Mouse (Mus musculus): ENCODE results near the gene Kcnn4. TPM values are rescaled to one million over a fixed set of nuclear protein-coding genes. Genes with fewer than 3 reads are reported as not detected.

The Kcnn4 gene
- total RNA-seq (2021), result 1 to 10 TPM; 1.0 to 3.3 TPM
- long read RNA-seq, experiment 1, transcript Kcnn4-202 (9 exons, 1,945 nt), result major isoform, 7 of 8 reads
- long read RNA-seq, experiment 1, partial matches to known transcripts, result 0 of 8 reads
- long read RNA-seq, experiment 1, other reads (novel, unspliced or antisense), result 1 of 8 reads
- long read RNA-seq, experiment 2, partial matches to known transcripts, result 0 of 3 reads
- long read RNA-seq, experiment 2, other reads (novel, unspliced or antisense), result 0 of 3 reads

DNA sequence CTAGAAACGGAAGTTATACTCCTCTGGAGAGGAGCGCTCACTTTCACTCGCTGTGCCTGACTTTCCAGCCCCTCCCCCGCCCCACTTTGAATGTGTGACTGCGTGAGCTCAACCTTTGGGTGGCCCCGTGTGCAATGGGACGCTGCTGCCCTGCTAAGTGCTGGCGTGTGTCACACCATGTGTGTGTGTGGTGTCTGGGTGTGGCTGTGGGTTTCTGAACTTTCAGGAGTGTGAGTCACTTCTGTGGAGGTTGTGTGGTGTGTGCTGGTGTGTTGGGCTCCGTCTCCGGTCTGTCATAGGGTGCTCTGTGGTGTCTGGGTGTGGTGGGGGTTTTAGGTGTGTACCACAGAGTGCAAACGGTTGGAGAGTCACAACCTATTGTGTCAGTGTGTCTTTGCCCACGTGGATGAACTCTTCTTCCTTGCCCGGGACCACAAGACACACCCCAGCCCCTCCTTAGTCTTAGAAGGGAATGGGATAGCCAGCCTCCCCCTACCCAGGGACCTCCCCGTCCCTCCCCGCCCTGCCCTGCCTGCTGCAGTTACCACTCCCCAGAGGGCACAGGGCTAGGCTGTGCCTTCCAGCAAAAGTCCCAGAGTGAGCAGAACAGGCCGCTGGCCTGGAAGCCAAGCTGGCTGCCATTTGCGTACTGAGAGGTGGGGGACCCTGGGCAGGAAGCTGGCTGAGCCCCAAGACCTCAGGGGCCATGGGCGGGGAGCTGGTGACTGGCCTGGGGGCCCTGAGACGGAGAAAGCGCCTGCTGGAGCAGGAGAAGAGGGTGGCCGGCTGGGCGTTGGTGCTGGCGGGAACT is at the start of gene Kcnn4:
TSS of gene Kcnn4 (plus strand) at position 533 of the 811 bp plus-strand sequence.
- no peak for DNase-seq
- intact Hi-C loops (cut with DNase I), result no loop called here

DNA sequence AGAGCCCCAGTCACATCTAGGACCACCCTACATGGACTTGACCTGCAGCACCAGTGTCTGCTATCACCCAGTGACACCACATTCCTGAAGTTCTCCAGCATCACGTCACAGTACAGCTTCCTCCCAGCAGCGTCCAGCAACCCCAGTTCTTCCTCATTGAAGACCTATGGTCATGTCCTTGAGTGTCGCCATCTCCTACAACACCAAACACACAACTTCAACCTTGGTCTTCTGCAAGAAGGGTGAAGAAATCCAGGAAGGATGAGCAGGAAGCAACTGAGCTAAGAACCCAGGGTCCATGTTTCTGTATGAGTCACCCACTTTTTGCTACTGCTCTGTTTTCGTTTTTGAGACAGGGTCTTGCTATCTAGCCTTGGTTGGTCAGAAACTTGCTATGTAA is 47.5 kb upstream of the Kcnn4 start:
- intact Hi-C loops (cut with DNase I), result no loop called here
- DNase-seq, result no peak

DNA sequence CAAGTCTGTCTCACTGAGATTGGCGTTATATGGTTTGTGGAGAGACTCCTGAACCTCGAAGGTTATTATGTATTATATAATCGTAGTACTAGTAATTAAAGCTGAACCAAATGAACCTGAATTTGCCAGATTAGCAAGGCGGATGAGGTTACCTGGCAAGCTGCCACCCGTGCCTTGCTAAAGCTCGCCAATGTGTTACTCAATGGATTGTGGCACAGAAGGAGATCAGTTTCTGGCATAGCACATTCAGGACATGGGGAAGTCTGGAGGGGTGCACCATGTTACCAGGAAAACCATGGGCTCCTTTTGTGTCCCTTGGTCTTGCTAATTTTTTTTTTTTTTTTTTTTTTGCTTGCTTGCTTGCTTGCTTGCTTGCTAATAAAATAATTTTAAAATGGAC is 44.9 kb upstream of the Kcnn4 start:
- intact Hi-C loops (cut with DNase I), result no loop called here
- DNase-seq, result no peak

DNA sequence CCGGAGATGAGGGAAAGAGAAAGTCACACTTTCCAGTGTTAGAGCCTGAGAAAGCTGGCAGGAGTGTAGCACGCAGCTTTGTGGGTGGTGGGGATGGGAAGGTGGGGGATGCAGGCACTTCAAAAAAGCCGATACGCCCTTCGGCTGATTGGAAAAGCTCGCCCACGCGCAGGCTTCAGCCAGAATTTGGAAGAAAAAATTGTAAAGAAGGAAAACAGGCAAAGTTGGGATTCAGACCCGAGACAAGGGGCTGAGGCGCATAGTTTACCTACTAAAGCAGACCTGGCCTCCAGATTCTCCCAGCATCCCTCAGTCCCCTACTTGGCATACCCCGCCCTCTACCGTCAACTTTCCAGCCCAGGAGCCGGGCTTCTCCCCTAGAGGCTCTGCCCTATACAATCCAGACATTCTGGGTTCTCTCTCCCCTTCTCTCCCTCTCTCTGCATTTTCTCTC is 44.4 kb upstream of the Kcnn4 start:
- intact Hi-C loops (cut with DNase I), result no loop called here
- no peak for DNase-seq

DNA sequence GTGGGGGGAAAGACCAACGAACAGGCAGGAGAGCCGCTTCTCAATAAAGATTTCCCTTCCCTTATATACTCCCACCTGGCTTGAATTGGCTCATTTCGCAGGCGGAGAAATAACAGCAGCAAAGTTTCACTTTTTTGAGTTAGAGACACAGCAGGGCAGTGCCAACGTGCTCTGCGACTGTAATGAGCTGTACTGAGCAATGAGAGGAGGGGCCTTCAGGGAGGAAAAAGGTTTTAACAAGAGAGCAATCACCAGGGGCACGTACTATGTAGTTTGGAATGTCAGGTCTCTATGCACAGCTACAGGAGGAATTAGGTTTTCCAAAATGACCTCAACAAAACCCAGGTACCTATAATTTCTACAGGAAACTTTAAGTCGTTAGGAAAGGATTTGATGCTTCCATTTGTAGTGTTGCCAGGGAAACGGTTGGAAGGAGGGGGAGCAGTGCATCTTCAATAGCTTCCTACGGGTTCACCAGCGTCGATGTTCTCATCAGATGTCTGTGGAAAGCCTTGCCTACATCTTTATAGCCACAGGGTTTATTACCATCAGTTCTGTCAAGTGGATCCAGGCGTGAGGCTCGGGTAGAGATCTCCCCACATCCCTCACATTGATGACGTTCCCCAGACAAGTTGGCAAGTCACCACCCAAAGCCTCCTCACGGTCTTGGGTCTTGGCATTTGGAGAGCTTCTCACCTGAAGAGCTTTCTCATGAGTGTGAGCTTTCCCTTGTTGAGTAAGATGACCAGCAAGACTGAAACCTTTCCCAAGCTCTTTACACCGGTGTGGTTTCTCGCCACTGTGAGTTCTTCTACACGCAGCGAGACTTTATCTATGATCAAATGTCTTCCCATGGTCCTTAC is 43.6 kb upstream of the Kcnn4 start:
- no peak for DNase-seq
- intact Hi-C loops (cut with DNase I), result no loop called here

DNA sequence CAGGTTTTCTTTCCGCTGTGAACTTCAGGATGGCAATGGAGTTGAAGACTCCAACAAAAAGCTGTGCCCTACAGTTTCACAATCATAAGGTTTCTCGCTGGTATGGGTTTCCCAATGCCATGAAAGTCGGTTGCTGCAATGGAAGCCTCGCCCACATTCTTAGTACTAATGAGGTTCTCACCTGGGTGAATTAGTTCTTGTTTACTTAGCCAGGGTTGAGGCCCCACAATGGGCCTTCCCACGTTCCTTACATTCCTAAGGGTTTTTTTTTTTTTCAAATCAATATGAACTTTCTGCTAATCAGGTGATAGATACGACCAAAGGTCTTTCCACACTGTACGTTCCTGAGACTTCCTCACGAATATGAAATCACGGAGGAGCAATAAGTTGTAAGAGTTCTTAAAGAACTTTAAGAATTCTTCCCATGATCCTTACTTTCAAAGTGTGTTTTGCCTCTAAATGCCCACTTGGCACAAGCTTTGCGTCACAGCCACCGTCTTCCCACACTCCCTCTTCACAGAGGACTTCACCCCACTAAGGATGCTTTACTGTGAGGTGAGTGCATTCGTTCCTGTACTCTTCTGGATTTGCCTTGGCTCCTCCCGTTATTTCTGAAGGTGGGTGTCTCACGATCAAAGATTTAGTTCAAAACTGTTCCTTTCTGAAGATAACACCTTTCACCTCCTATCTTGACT is 42.6 kb upstream of the Kcnn4 start:
- intact Hi-C loops (cut with DNase I), result no loop called here
- DNase-seq, result no peak

DNA sequence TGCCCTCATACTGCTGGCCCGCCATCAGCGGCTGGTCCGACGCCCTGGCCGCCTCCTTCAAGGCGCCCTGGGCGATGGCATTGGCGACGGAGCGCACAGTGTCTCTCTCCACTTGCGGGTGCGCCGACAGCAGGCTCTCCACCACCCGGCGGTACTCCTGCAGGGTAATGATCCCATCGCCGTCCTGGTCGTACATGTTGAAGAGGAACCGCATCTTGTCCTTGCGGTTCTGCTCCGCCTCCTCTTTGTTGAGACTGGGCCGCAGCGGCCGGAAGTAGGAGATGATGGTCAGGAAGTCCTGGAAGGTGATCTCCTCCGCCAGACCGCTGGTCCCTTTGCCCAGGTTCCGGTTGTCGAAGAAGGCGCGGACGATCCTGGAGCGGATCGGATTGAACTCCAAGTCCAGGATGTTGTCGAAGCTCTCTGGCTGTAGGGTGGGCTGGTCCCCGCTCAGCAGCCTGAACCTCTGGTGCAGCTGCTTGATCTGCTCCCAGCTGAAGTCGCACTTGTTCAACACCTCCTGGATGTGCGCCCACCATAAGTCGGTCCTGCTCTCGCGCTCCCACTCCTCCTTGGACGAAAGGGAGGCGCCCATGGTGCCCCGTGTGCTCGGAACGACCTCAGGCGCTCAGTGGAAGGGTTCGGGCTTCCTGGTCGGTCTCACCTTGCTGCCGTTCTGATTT is 36.6 kb upstream of the Kcnn4 start, which contains the start of gene Tescl:
TSS of gene Tescl (minus strand) at position 633 of the 683 bp plus-strand sequence.
- DNase-seq, result no peak
- intact Hi-C loops (cut with DNase I), result no loop called here

DNA sequence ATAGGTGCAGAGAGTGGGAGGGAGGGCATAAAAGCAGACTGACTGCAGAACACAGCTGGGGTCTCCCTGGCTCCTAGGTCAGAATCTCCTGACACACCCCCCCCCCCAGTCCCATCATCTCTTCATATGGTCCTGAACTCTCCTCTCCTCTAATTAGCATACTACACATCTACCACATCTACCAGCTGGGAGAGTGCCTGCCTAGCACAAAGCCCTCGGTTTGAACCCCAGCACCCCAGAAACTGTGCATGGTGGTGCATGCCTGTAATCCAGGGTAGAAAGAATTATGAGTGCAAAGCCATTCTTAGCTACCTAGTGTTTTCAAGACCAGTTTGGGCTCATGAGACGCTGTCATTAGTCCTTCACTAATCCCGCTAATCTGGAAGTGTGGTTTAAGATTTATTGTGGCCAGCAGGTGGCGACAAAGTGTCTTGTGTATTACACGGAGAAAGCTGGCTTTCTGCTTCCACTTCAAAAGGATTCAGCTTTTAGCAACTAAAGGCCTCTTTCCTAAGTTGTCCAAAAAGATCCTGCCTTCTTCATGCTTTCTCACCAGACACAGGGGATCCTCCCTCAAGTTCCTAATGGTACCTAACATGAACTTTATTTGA is 34.3 kb upstream of the Kcnn4 start:
- intact Hi-C loops (cut with DNase I), result loop anchor here (1.0 to 2.0 kb wide), 2 partner anchors 49 to 71 kb away; no protein-coding TSS in a partner anchor

DNA sequence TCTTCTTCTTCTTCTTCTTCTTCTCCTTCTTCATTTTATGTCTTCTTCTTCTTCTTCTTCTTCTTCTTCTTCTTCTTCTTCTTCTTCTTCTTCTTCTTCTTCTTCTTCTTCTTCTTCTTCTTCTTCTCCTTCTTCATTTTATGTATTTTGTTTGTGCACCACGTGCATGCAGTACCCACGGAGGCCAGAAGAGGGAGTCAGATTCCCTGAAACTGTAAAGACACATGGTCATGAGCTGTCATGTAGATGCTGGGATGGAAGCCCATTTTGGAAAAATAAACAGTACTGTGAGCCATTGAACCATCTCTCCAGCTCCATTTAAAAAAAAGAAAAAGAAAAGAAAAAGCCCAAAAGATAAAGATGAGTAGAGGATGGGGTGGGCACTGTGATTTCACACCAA is 31.8 kb upstream of the Kcnn4 start:
- no peak for DNase-seq
- intact Hi-C loops (cut with DNase I), result no loop called here

More for the DNA sequence above, 34.3 kb upstream of the Kcnn4 start:
- DNase-seq, result peak; percentile 62 to 80

DNA sequence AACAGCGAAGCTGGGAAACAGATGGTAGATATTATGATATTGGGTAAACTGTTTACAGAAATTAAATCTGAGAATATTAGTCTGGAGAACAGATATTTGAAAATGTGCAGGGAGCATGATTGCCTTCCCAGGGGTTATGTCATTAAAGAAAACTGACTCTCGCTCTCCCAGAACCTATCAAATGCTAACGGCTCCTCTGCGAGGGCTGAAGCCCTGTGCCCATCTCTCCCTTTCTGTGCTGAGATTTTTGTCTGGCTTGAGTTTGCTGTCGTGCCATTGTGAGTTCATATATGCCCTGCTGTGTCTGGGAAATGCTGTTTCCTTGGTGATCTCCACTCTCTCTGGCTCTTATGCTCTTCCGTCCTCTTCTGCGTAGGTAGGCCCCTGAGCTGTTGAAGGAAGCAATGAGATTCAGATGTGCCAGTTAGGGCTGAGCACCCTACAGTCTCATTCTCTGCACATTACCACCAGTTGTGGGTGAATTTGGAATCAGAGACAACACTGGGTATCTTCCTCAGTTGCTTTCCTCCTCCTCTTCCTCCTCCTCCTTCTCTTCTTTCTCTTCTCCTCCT is 26.3 kb upstream of the Kcnn4 start:
- DNase-seq, result no peak
- intact Hi-C loops (cut with DNase I), result no loop called here

DNA sequence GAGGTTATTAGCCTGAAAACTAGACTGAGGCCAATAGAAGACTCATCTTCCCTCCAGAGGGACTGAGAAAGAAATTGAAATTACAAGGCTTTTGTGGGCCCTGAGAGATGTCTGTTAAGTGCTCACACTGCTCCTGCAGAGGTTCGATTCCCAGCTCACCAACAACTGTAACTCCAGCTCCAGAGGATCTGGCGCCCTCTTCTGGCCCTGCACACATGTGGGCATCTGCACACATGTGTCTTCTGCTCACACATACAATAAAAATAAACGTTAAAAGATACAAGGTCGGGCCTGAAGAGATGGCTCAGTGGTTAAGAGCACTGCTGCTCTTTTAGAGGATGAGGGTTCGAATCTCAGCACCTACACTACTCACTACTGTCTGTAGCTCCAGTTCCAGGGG is 23.6 kb upstream of the Kcnn4 start:
- DNase-seq, result no peak
- intact Hi-C loops (cut with DNase I), result no loop called here

DNA sequence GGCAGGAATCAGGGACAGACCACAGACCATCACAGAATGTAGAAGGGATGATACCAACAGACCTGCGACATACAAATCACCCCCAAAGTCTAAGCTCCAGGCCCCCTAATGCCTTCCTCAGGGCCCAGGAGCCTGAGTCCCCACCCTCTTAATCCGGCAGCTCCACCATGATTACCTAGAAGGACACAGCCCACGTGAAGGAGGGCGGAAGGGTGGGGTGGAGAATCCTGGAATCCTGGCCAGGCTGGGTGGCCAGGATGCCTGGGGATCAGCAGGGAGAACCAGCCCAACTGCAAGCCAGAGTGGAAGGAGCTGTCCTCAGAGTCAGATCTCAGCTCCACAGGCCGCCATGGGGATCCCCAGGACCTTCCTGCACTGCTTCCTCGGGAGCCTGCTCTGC is 21.2 kb upstream of the Kcnn4 start, which contains the start of gene Lypd5:
TSS of gene Lypd5 (plus strand) at position 301 of the 400 bp plus-strand sequence.
- DNase-seq, result no peak
- intact Hi-C loops (cut with DNase I), result no loop called here

DNA sequence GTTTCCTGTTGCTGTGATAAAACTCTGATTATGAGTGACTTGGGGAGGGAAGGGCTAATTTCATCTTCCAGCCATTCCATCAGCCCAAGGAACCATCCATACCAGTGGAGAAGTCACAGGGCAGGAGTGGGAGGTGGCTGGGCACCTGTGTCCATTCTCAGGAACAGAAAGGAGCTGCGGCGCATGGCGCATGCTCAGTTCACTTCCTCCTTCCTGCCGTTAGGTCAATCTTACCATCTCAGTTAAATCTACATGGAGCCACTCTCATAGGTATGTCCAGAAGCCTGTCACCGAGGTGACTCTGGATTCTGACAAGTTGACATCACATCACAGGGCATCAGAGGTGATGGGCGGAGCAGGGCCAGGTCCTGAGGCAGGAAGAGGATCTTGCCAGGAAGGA is 14.4 kb upstream of the Kcnn4 start:
- intact Hi-C loops (cut with DNase I), result no loop called here
- DNase-seq, result no peak

DNA sequence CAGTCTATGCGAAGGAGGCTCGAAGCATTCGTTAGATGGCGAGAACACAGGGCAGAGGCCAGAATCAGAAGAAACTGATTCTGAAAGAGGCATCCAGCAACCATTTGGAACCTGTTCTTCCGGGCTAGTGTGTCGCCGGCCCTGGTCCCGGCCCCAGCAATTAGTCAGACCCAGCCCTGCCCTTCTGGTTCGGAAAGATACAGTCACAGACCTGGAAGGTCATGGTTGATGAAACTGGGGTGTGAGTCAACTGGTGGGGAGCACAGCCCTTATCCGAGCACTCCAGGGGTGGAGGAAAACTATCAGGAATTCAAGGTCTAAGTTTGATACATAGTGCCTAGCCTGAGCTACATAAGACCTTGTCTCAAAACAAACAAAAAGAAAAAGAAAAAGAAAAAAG is 14.0 kb upstream of the Kcnn4 start:
- intact Hi-C loops (cut with DNase I), result no loop called here

DNA sequence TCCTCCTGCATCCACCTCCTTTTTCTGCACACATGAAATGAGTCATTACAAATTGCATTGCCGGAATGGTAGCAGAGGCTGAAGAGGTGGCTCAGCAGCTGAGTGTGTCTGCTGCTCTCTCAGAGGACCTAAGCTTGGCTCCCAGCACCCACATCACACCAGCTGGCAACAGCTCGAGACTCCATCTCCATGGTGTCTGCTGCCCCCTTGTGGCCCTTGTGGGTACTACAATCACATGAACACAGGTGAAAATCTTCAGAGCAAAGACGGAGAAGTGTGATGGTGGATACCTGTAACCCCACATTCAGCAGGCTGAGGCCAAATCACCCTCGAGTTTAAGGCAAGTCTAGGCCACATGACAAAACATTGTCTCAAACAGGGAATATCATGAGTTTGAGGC is 12.2 kb upstream of the Kcnn4 start:
- intact Hi-C loops (cut with DNase I), result no loop called here
- no peak for DNase-seq

More for the DNA sequence above, 14.0 kb upstream of the Kcnn4 start:
- no peak for DNase-seq

DNA sequence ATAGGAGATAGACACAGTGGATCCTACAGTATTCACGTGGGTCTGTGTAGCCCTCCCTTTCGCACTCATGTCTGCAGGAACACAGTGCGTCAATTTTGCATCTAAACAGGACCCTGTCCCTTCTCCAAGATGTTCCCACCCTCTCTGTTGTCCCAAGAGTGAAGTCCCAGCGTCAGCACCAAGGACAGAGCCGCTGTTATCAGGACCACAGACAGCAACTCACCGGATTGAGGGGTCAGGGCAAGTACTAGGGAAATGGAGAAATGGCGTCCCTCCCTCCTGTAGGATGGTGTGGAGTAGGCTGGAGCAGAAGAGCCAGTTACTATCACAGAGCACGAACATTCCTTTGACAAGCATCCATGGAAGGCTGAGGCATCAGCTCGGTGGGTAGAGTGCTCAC is 10.8 kb upstream of the Kcnn4 start:
- DNase-seq, result peak; percentile 28 to 66
- intact Hi-C loops (cut with DNase I), result no loop called here

DNA sequence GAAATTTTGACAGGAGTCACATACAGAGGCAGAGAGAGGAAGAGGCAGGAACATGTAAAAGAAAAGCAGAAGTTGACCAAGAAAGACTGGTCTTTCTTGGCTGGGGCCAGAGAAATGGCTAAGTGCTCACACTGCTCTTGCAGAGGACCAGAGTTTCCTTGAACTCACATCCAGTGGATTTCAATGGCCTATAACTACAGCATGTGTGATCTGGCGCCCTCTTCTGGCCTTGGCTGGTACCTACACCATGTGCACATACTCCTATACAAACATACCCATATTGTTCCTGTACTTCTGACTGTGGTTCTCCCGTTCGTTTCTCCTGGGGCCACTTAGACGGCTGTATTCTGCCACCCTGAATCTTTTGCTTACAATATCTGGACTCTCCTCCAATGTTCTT is 9.1 kb upstream of the Kcnn4 start:
- intact Hi-C loops (cut with DNase I), result no loop called here
- no peak for DNase-seq

DNA sequence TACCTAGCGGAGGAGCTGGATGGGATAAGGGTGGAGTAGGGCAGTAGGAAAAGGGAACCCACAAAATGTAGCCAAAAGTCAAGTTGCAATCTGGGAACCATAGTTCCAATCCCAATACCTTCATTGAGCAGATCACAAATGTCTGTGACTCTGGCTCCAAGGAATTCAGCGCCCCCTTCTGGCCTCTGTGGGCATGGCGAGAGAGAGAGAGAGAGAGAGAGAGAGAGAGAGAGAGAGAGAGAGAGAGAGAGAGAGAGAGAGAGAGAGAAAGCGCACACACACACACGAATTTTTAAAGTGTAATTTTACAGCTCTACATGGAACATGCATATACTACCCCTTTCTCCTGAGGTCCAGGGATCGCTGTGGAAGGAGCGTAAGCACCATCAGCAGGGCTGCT is 6.8 kb upstream of the Kcnn4 start:
- peak in 1 of 2 experiments; percentile 38 for DNase-seq
- intact Hi-C loops (cut with DNase I), result no loop called here

DNA sequence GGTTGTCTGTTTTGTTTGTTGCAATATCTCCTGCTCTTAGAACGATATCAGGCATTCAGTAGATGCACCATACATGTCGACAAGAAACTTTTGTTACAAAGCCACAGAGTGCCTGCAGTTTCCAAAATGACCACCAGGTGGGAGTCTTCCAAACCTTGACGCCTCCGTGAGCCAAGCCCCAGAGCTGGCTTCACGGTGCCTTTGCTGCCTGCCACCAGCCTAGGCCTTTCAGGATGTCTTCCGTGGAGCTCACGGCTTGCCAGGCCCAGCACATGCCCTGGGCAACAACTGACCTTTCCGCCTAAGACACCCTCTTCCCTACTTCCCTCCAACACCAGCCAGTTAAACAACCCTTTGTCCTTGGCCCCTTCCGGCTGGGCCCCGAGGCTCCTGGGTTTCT is 5.2 kb upstream of the Kcnn4 start:
- intact Hi-C loops (cut with DNase I), result loop anchor here (1.0 to 2.0 kb wide), 2 partner anchors 20 to 42 kb away; no protein-coding TSS in a partner anchor
- peak; percentile 77 to 88 for DNase-seq
